Mouse (Mus musculus) bone marrow macrophage, adult 2 months (primary cell): ENCODE results near the gene Strn.

Source experiments
- CTCF ChIP-seq: IDR thresholded peaks from 2 replicates; pipeline ENCODE4 v1.5.1; 2012; ENCODE audit warnings: low read depth, mild to moderate bottlenecking, low read length, moderate library complexity
- POLR2A ChIP-seq: IDR thresholded peaks from 2 replicates; pipeline ENCODE4 v1.6.1; 2012; ENCODE audit warnings: mild to moderate bottlenecking, low read depth, low read length, borderline replicate concordance

DNA sequence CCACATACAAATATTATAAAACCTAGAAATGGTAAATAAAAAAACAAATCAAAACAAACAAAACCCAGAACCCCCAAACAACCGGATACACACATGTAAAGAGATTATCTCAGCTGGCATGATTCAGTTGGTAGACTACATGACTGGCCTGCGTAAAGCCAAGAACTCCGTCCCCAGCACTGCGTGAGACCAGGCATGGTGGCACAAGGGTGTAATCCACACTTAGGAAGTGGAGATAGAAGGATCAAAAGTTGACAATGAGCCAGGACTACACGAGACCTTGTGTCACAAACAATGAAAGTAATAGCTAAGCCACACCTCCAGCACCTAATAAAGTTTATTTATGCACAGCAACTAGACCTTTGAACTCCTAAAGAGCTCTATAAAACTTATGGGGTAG is 49.0 kb downstream of the Strn start:
- TF ChIP-seq CTCF (no peak), POLR2A (no peak)
